Mouse (Mus musculus) bone marrow macrophage, adult 2 months (primary cell): ENCODE measurements around the gene Rhbdd3.
A peak's percentile ranks its signal among the peaks of the same experiment; 100 is the strongest.

ENCODE experiments used
- CTCF ChIP-seq: IDR thresholded peaks from 2 replicates; pipeline ENCODE4 v1.5.1; 2012; ENCODE audit warnings: low read depth, mild to moderate bottlenecking, low read length, moderate library complexity
- POLR2A ChIP-seq: IDR thresholded peaks from 2 replicates; pipeline ENCODE4 v1.6.1; 2012; ENCODE audit warnings: mild to moderate bottlenecking, low read depth, low read length, borderline replicate concordance

- TF ChIP-seq CTCF (peak; percentile 100), POLR2A (no peak)
Observed at GRCm38 (mm10) chr11:5114931-5115581, 16.3 kb downstream of the Rhbdd3 start.
